Mouse (Mus musculus) brain, embryonic 14.5 days (tissue): ENCODE measurements around the gene Smim1.

Experiments
- CTCF ChIP-seq: fragments of 200-500 bp; IDR thresholded peaks from 2 replicates; pipeline ENCODE4 v1.5.1; 2012; ENCODE audit warnings: inconsistent platforms, mild to moderate bottlenecking, moderate library complexity, borderline replicate concordance; ENCODE audit not compliant: insufficient read depth, insufficient read length; ENCODE audit errors: extremely low read depth
- POLR2A ChIP-seq: fragments of 200-500 bp; IDR thresholded peaks from 2 replicates; pipeline ENCODE4 v1.6.1; 2012; ENCODE audit warnings: mild to moderate bottlenecking, inconsistent platforms, borderline replicate concordance; ENCODE audit not compliant: poor library complexity, insufficient read depth, insufficient read length, severe bottlenecking; ENCODE audit errors: extremely low read depth

GRCm38 (mm10) chr4:153974431-153975291, 51.4 kb downstream of the Smim1 start, which contains the start of the genes Dffb and Cep104:
- TF ChIP-seq CTCF = no peak
- TF ChIP-seq POLR2A = peak; percentile 84
